Mouse (Mus musculus) splenic B cell, adult 2 months (primary cell): Measurements from ENCODE around the gene Pik3c2g.
"Not testable (repeated sequence)": the region's sequence is repeated elsewhere in the genome, so short reads cannot be mapped to it uniquely, and the experiment has no call there.

Experiments
- DNase-seq: peaks from one replicate; pipeline ENCODE4 v3.0.0-alpha.2; 2011; ENCODE audit warnings: low read depth, low spot score
- H3K27me3 ChIP-seq: 2 replicates; pipeline ENCODE4 v1.6.1; 2012; ENCODE audit warnings: mild to moderate bottlenecking, low read length, moderate library complexity, mixed read lengths; ENCODE audit not compliant: control insufficient read depth, poor library complexity, insufficient read depth, severe bottlenecking
- H3K36me3 ChIP-seq: 2 replicates; pipeline ENCODE4 v1.6.1; 2012; ENCODE audit warnings: mild to moderate bottlenecking, low read length, moderate library complexity, mixed read lengths; ENCODE audit not compliant: control insufficient read depth, poor library complexity, insufficient read depth, severe bottlenecking

Pik3c2g gene

DNA sequence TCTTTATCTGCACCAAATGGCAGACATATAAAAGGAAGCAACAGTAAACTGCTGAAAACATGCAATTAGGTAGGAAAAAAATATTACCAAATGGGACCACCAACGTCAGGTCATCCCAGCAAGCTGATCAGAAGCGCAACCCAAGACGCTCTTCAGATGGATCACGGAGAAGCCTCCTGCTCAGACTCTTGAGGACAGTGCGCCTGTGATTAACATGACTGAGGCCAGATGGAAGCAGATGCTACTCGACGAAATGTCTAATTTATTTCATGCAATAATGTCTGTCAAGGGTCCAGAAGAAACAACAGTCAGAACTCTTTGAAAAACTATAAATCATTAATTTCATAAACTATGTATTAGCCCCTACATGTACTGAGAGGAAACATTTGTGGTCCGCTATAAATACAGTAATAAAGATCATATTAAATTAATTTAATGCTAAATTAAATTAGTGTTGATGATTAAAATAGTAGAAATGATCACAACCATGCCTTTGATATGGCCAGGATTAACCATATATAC, 312.7 kb downstream of the Pik3c2g start:
- no peaks in the 10 kb centered on the region for H3K27me3 ChIP-seq
- no peaks in the 10 kb centered on the region for H3K36me3 ChIP-seq
- no peak for DNase-seq

DNA sequence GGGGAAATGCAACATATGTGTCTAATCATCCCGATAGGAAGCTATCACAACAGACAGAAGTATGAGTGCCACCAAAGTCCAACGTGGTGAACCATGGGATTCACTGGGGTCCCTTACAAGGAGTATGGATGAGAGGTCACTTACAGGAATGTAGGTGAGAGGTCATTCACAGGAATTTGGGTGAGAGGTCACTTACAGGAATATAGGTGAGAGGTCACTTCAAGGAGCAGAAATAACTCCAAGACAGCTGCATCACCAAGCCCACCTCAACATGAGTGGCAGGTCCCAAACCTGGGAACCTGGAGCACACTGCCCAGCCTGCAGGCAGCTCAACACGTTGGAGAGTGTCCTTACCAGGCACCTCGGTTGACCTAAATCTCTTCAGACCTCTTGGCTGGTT, 314.8 kb downstream of the Pik3c2g start:
- H3K36me3 ChIP-seq = no peaks in the 10 kb centered on the region
- H3K27me3 ChIP-seq = no peaks in the 10 kb centered on the region

DNA sequence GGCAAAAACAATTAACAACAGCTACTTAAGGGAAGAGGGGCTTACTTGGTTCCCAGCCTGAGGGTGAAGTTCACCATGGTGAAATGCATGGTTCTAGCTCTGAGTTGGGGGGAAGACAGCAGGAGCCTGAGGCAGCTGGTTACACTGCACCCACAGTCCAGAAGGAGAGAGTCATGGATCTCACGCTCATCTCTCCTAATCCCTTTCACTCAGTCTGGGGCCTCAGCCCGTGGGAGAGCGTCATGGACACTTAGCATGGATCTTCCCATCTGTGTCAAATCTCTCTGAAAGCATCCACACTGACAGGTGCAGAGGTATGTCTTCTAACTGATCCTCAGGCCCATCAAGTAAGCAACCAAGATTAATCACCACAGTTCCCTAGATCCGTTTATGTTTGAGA, 320.1 kb downstream of the Pik3c2g start:
- no peak for DNase-seq
- H3K36me3 ChIP-seq = no peaks in the 10 kb centered on the region
- no peaks in the 10 kb centered on the region for H3K27me3 ChIP-seq

More for the DNA sequence above, 314.8 kb downstream of the Pik3c2g start:
- no peak for DNase-seq

DNA sequence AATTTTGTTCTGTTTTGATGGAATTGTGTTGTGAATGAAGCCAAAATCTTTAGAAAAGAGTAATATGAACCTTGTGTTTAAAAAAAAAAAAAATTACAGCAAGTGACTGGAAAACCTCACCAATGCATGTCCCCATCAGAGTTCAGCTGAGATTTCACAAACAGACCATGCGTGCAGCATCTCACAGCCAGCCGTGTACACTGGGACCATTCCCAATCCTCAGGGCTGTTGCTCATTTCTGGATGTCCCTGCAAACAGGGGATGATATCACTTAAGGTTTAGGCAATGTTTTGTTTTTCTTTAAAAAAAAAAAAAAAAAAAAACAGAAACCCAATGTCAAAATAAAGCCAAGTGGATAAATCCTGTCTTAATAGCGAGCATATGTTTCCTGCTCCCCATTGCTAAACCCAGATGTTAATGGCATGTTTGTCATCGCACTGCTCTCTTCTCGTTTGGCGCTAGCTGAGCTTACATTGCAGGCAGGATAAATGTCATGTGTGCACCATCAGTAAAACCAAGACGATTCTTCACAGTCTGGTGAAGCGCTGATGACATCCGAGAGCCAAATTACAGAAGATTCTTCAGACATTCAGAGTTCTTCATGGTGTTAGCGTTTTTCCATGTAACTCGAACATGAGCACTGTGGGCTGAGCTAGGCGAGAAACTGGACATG, 322.1 kb downstream of the Pik3c2g start:
- H3K36me3 ChIP-seq = no peaks in the 10 kb centered on the region

DNA sequence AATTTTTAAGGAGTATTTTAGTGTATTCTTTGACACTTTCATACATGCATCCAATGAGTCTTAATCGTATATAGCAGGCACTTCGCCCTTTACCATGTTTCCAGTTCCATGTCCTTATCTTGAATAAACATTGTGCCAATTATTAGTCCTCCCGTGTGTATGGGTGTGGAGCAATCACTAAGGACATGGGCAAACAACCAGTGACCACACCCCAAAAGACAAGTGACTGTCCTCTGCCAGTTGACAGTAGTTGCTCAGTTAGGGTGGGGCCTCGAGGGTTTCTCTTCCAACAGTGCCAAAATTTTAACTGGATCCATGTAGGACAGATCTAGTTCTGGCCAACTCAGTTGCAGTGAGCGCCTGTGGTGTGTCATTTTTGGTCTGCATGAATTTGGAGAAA, 341.7 kb downstream of the Pik3c2g start:
- DNase-seq = no peak

More for the DNA sequence above, 322.1 kb downstream of the Pik3c2g start:
- H3K27me3 ChIP-seq = no peaks in the 10 kb centered on the region
- DNase-seq = no peak

DNA sequence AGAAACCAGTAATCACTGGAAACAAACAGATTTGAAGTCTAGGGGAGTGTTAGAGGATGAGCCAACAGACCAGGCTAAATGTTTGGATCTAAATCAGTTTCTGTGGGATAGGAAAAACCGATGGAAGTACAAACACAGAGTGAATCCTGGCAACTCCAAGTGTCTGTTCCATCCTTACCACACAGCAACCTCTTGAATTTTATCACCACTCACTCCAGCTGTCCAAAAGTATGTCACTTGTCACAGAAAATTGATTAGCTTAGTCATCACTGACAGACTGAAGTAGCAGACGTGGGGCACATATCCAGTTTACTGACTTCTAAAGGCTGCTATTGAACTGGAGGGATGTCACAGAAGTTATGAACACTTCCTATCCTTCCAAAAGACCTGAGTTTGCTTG, 347.8 kb downstream of the Pik3c2g start:
- Histone ChIP-seq H3K27me3 (no peaks in the 10 kb centered on the region), H3K36me3 (no peaks in the 10 kb centered on the region)
- DNase-seq = no peak

More for the DNA sequence above, 341.7 kb downstream of the Pik3c2g start:
- Histone ChIP-seq H3K36me3 (no peaks in the 10 kb centered on the region), H3K27me3 (no peaks in the 10 kb centered on the region)

DNA sequence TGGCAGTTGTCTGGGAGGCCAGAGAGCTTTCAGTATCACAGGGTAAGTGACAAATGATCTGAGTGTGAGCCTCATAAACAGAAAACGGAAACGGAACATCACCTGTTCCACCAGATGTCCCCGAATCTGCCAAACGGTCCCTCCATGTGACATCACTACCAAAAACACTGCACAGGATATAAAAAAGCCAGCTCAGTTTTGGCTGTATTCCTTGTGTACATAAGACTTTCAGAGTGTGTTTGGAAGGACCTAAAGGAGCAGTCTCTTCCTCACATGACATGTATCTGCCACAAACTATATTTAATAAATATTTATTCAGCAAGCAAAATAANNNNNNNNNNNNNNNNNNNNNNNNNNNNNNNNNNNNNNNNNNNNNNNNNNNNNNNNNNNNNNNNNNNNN, 350.6 kb downstream of the Pik3c2g start:
- not testable (repeated sequence) for H3K27me3 ChIP-seq, DNase-seq, H3K36me3 ChIP-seq

DNA sequence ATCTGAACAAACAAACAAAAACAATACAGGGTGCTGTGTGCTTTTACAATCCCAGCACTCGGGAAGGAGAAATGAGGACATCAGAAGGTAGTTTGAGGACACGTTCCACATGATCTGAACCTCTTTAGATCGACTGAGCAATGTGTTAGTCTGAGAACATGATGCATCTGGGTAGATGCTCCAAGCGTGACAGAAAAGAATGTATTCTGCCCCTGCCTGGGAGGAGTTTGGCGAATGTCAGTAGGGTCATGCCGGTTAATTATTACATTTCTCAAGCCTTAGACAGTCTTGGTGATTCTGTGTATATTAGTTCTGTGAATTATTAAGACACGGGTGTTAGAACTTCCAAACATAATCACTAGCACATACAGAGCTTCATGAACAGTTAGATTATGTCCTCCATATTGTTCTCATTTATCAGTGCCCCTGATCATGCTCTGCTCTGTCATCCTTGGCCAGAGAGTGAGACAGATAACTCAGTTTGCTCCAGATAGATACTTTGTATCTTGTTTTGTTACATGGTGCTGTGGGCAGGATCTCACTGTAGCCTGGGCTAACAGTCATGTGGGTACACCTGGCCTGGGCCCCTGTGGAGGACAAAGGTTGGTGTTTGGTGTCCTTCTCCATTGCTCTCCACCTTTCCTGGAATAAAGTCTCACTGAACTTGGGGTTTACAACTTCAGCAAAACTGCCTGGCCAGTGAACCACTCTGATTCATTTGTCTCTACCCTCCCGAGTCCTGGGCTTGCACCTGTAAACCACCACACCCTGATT, 360.3 kb downstream of the Pik3c2g start:
- Histone ChIP-seq H3K27me3 (no peaks in the 10 kb centered on the region), H3K36me3 (no peaks in the 10 kb centered on the region)
- no peak for DNase-seq

DNA sequence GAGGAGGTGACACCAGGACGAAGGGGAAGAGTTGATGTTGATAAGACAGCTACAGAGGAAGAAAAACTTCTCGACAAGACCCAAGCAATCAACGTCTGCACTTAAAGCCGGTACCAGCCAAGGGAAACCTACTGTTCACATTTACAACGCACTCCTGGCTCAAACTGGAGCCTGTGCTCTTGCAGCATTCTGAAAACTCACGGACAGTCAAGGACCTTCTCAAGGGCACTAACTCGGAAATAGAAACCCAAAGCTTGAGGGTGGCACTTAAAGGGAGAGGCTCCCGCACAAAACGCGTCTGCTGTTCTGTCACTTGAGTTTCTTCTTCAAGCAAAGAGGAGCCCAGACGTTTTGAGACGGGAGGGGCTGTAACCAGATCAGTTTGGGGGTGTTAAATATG, 366.6 kb downstream of the Pik3c2g start:
- DNase-seq = no peak
- no peaks in the 10 kb centered on the region for H3K36me3 ChIP-seq
- H3K27me3 ChIP-seq = no peaks in the 10 kb centered on the region

DNA sequence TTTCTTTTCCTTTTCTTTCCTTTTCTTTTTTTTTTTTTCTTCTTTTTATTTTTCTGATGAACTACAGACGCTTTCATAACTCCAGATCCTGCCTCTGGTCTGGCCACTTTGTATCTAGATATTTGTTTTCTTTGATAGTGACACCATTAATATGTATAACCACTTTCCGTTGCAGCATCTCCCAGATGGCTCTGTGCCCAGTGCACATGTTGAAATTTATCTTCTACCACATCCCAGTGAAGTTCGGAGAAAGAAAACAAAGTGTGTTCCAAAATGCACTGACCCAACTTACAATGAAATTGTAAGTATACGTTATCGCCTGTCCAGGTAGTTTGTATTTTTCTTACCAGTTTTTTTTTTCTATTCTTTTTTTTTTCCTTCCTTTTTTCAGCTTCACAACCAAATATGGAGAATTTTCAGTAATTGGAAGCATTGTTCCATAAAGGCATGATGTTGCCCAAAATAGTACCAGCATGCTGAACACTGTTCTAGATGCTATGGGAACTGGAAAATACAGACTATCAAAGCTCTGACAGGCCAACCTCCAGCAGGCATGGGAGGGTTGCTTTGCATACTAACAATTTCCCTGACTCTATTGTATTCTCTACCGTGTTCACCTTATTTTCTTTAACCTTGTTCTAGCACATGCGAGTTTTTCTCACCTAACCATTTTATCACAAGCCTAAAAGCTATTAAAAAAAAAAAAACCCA, 370.7 kb downstream of the Pik3c2g start:
- H3K27me3 ChIP-seq = no peaks in the 10 kb centered on the region
- DNase-seq = no peak
- H3K36me3 ChIP-seq = no peaks in the 10 kb centered on the region

DNA sequence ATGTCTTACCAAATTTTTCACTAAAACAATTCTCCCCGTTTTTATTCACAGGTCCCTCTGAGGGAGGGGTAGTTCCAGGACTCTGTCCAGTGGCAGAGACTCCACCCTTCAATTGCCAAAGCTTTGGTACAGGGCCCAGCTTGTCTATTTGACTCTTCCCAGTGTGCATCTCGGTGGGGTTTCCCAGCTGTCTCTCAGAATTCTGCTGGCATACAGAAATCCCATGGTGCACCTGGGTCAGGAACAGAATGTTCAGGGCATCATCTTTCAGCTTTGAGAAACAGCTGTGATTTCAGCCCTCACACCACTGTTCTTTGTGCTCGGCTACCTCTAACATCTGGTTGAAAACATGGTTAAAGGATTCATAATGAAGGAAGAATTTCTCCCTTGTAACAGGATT, 376.8 kb downstream of the Pik3c2g start:
- H3K36me3 ChIP-seq = no peaks in the 10 kb centered on the region
- no peaks in the 10 kb centered on the region for H3K27me3 ChIP-seq
- no peak for DNase-seq

DNA sequence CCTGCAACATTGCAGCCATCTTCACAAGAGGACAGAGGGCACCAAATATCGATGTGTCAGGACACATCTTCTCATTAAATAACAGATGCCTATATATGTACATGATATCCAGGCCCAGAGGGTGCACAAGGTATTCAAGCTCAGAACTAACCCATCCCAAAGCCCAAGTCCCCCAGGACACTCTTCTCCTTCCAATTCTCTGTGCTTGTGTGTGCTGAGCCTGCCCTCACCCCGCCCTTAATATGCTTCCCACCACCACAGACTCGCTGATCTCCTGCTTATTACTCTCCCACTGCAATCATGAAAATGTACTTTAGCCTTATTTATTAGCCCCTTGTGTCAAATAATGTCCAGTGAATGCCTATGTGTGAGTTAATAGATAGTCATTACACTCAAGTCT, 377.9 kb downstream of the Pik3c2g start:
- no peaks in the 10 kb centered on the region for H3K27me3 ChIP-seq
- no peaks in the 10 kb centered on the region for H3K36me3 ChIP-seq
- DNase-seq = no peak

DNA sequence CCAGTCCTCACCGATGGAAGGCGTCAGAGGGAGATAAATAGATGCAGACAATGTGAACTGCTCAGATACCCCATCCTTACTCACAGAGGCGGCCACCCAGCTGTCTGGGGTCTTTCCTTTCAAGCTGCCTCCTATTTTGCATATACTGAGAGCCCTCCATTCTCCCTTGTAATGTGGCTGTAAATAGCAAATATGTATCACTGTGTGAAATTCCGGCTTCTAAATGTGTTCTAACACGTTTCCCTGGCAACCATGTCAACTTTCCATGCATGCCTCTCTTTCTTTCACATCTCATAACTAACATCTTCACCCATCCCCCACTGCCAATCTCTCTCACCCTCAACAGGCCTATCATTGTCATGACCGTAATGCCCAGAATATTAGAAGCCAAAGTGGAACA, 379.7 kb downstream of the Pik3c2g start:
- DNase-seq = no peak
- no peaks in the 10 kb centered on the region for H3K27me3 ChIP-seq
- H3K36me3 ChIP-seq = no peaks in the 10 kb centered on the region

DNA sequence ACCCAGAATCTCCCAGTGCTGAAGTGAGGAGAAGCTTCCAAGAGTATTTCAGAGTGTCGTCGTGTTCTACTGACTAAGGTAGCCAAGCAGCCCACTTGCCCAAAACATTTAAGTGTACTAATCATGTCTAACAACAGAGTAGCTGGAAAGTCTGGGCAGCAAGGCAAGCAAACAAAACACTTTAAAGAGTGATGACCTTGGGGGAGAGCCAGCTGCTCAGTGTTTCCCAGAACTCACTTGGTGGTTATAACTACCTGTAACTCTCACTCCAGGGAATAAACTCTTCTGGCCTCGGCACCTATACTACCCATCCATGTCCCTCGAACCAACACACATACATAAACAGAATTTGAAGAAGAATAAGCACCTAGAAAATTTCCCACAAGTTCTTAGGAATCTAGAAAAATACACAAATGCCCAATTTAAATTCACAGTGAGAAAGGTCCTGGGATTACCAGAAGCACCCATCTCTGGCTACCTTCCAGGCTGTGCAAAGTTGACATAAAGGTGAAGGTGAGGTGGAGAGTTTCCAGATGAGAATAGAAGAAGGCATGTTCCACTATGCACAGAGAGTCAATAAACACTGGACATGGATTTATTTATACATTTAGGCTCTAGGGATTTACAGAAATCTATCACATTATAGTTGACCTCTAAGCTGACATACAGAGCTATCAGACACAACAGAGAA, 384.7 kb downstream of the Pik3c2g start:
- no peak for DNase-seq
- Histone ChIP-seq H3K36me3 (no peaks in the 10 kb centered on the region), H3K27me3 (no peaks in the 10 kb centered on the region)
